Mouse (Mus musculus) G1E (cell line): Measurements from ENCODE around the gene Hist2h2bb.

Experiments
- CTCF ChIP-seq: IDR thresholded peaks from 2 replicates; pipeline ENCODE4 v1.5.1; 2012; ENCODE audit warnings: low read depth, low read length, inconsistent platforms, mixed read lengths
- GATA1 ChIP-seq: IDR thresholded peaks from 2 replicates; pipeline ENCODE4 v1.6.1; 2012; ENCODE audit warnings: borderline replicate concordance, low read length, inconsistent platforms, mixed read lengths
- POLR2AphosphoS5 ChIP-seq: IDR thresholded peaks from 2 replicates; pipeline ENCODE4 v1.6.1; 2012; ENCODE audit warnings: low read depth, low read length, inconsistent platforms; ENCODE audit not compliant: insufficient replicate concordance
- TAL1 ChIP-seq: conservative IDR thresholded peaks from 2 replicates; pipeline ENCODE4 v1.6.1; 2012; ENCODE audit warnings: low read depth, low read length, inconsistent platforms, mixed read lengths

DNA sequence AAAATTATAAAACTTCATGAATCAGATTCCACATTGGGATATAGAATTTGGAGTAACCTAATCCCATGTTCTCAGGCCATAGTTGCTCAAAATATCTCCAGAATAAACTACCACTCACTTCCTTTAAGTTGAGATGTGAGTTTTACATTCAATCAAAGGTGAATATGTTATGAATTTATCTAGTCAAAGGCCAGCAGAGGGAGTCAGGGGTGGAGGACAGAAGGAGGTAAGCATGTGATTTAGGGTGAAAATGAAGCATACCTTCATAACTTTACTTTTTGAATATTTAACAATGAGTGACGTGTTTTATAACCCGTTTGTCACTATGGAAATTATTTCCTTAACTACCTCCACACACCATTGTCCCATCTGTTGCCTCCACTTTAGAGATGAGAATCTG, 34.6 kb upstream of the Hist2h2bb start:
- TF ChIP-seq CTCF (no peak), GATA1 (no peak), TAL1 (no peak), POLR2AphosphoS5 (no peak)
